Mouse (Mus musculus): Measurements from ENCODE around the gene Fetub. TPM values are rescaled to one million over a fixed set of nuclear protein-coding genes. Genes with fewer than 3 reads are reported as not detected.

Fetub gene
- 0.19 TPM in 1 of 2 replicates, not detected in the other for polyA plus RNA-seq (2014; fragmentation: Nextera tagmentation; extraction: Ambion mirVana)

DNA sequence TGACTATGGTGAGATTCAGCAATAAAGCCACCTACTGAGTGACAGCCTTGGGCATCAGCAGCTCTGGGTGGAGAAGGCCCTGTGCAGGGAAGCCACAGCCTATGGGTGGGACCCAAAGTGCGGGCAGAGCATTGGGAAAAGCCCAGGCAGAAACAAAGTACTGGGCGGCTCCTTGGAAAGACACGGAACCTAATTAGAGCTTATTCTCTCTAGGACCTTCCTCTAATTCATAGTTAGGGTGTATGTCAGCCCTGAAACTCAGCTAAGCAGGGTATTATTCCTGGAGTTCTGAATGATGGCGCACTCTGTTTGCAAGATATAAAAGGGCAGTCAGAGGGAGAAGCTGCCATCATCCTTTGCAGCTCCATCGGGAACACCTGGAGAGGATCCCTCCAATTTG is at the start of gene Fetub:
Fetub (plus strand) TSS at position 301 of the 400 bp plus-strand sequence.
- ATAC-seq (replicated peaks; ENCODE audit: insufficient number of reproducible peaks, low FRiP score, low TSS enrichment) = no peak
- no peak within 1 kb of the TSS for H3K4me3 ChIP-seq (ENCODE audit: low read depth, low read length)
- no peaks in the 10 kb centered on the region for H3K4me1 ChIP-seq (ENCODE audit: control insufficient read depth, insufficient read depth, low read length)
- no peak within 1 kb of the TSS for H3K4me2 ChIP-seq
- no peaks in the 10 kb centered on the region for H3K9me3 ChIP-seq (replicated peaks; ENCODE audit: control insufficient read depth, low read length)
- no peaks in the 10 kb centered on the region for H3K36me3 ChIP-seq (ENCODE audit: control insufficient read depth, insufficient read depth, low read length)
- no peak within 1 kb of the TSS for H3K9ac ChIP-seq (ENCODE audit: low read depth, low read length)
- no peaks in the 10 kb centered on the region for H3K27me3 ChIP-seq (ENCODE audit: control insufficient read depth, insufficient read depth, low read length)
- no peak within 1 kb of the TSS for H3K27ac ChIP-seq (ENCODE audit: low read depth, low read length)
- 82% methylated on average over 5 of the region's 5 CpGs for WGBS (ENCODE audit: insufficient replicate concordance)

DNA sequence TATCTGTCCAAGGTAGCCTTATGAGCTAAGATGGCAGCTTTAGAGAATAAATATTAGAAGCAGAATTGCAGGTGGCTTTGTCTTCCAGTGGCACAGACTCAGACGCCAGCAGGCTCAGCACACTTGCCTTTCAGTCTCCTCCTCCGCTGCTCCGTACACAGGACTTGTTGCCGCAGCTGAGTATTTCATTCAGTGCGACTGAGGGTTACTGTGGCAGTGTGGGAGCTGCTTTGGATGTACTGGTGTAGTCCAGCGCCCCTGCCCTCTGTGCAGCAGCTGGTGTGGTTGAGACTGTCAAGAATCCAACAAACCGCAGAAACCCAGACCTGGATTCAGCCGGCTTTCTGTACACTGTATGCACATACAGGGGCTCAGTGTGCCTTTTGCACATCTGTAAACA is 45.7 kb upstream of the Fetub start:
- no peak for ATAC-seq (replicated peaks; ENCODE audit: insufficient number of reproducible peaks, low FRiP score, low TSS enrichment)
- Histone ChIP-seq H3K9me3 (replicated peaks; ENCODE audit: control insufficient read depth, low read length) (no peaks in the 10 kb centered on the region), H3K27me3 (ENCODE audit: control insufficient read depth, insufficient read depth, low read length) (no peaks in the 10 kb centered on the region), H3K9ac (ENCODE audit: low read depth, low read length) (no peak overlapping the region), H3K4me1 (ENCODE audit: control insufficient read depth, insufficient read depth, low read length) (no peaks in the 10 kb centered on the region), H3K4me2 (no peak overlapping the region), H3K4me3 (ENCODE audit: low read depth, low read length) (no peak overlapping the region), H3K36me3 (ENCODE audit: control insufficient read depth, insufficient read depth, low read length) (peaks cover 21% of the 10 kb centered on the region), H3K27ac (ENCODE audit: low read depth, low read length) (no peak overlapping the region)
- 88% methylated on average over 8 of the region's 8 CpGs for WGBS (ENCODE audit: insufficient replicate concordance)

DNA sequence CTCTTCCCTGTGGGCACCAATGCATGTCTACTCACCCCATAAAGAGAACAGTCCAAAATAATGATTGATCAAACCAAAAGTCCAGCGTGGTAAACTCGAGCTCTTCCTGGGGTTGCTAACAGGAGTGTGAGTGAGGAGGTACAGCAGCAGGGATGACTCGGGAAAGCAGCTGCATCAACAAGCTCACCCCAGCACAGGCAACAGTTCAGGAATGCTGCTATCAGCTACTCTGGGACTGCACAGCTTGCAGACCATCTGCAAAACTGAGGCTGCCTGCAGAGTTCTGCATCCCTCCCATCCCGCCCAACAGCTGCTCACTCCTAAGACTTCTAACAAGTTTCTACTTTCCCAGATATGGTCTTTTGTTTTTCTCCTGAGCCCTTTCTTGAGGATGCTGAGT is 44.8 kb upstream of the Fetub start:
- Histone ChIP-seq H3K9me3 (replicated peaks; ENCODE audit: control insufficient read depth, low read length) (no peaks in the 10 kb centered on the region), H3K4me3 (ENCODE audit: low read depth, low read length) (no peak overlapping the region), H3K4me1 (ENCODE audit: control insufficient read depth, insufficient read depth, low read length) (no peaks in the 10 kb centered on the region), H3K36me3 (ENCODE audit: control insufficient read depth, insufficient read depth, low read length) (peaks cover 18% of the 10 kb centered on the region), H3K4me2 (no peak overlapping the region), H3K9ac (ENCODE audit: low read depth, low read length) (no peak overlapping the region), H3K27ac (ENCODE audit: low read depth, low read length) (no peak overlapping the region), H3K27me3 (ENCODE audit: control insufficient read depth, insufficient read depth, low read length) (no peaks in the 10 kb centered on the region)
- ATAC-seq (replicated peaks; ENCODE audit: insufficient number of reproducible peaks, low FRiP score, low TSS enrichment) = no peak
- WGBS (ENCODE audit: insufficient replicate concordance) = 58% methylated on average over 4 of the region's 4 CpGs

DNA sequence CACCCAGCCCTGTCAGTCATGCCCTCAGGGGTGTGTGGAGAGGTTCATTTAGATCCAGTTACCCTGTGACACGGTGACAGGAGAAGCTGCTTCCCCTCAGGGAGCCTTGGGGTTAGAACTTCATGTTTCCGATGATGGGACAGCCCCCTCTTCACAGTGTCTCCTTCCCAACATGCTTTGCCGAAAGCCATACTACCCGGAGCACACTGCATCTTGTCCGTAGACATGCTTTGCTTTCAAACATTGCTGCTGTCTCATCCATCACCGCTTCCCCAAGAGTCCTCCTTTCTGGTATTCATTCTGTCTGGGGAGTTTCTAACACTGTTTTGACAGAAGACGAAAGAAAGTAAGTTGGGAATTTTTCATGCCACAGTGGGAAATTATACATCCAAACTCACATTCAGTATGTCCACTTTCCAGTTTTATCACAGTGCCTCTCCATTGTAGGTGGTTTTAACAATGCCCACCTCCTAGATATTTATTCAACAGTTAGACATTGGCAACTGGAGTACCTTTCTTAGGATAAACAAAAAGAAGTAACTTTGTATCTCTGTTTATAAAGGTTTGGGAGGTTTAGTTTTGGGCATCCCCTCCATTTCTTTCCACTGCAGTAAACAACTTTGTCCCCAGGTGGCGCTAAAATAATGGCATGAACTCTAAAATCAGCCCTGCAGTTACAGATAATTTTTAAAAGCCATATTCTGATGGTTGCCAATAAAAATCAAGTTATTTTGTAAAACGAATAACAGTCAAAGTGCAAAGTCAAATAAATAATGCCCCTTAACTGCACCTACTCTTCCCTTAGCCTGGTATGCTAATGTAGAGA is 41.7 kb upstream of the Fetub start:
- Histone ChIP-seq H3K9ac (ENCODE audit: low read depth, low read length) (no peak overlapping the region), H3K4me1 (ENCODE audit: control insufficient read depth, insufficient read depth, low read length) (no peaks in the 10 kb centered on the region), H3K4me3 (ENCODE audit: low read depth, low read length) (no peak overlapping the region), H3K36me3 (ENCODE audit: control insufficient read depth, insufficient read depth, low read length) (0 out of 2 replicates have a peak, but pooled peaks cover 3% of the 10 kb centered on the region), H3K9me3 (replicated peaks; ENCODE audit: control insufficient read depth, low read length) (no peaks in the 10 kb centered on the region), H3K27ac (ENCODE audit: low read depth, low read length) (no peak overlapping the region), H3K27me3 (ENCODE audit: control insufficient read depth, insufficient read depth, low read length) (no peaks in the 10 kb centered on the region), H3K4me2 (no peak overlapping the region)
- 41% methylated on average over 9 of the region's 9 CpGs for WGBS (ENCODE audit: insufficient replicate concordance)
- no peak for ATAC-seq (replicated peaks; ENCODE audit: insufficient number of reproducible peaks, low FRiP score, low TSS enrichment)

DNA sequence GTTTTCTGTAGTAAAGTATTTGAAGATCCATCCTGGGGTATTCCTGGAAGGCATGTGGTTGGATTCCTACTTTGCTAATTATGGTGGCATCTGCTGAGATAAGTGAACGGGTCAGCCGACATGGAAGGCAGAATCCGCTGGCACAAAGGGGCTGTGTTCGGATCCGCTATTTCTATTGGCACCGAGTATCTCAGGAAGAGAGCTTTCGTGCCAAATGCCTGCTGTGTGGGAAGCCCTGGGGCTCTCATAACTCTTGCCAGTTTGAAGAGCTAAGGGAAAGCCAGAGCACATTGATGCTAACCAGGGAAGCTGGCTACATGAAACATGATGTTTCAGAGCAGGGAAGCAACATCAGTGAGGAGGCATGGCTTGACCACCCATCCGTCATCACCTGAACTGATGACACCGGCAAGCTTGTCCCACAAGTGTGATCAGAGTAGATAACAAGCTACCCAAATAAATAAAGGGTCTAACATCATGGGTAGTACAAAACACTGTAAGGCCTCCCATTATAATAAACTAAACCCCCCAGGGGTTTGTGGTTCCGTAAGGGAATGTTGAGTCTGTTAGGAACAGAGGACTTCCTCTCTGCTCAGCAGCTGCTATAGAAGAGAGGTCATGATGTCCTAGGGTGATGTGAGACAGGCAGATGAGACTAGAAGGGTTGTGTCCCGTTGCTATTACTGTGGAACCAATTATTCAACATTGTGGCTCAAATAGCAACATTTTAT is 40.3 kb upstream of the Fetub start:
- no peaks in the 10 kb centered on the region for H3K9me3 ChIP-seq (replicated peaks; ENCODE audit: control insufficient read depth, low read length)
- WGBS (ENCODE audit: insufficient replicate concordance) = 73% methylated on average over 11 of the region's 11 CpGs
- no peak overlapping the region for H3K4me3 ChIP-seq (ENCODE audit: low read depth, low read length)
- H3K36me3 ChIP-seq (ENCODE audit: control insufficient read depth, insufficient read depth, low read length) = no peaks in the 10 kb centered on the region
- no peaks in the 10 kb centered on the region for H3K4me1 ChIP-seq (ENCODE audit: control insufficient read depth, insufficient read depth, low read length)
- H3K9ac ChIP-seq (ENCODE audit: low read depth, low read length) = no peak overlapping the region
- no peak for ATAC-seq (replicated peaks; ENCODE audit: insufficient number of reproducible peaks, low FRiP score, low TSS enrichment)
- H3K4me2 ChIP-seq = no peak overlapping the region
- H3K27ac ChIP-seq (ENCODE audit: low read depth, low read length) = no peak overlapping the region
- no peaks in the 10 kb centered on the region for H3K27me3 ChIP-seq (ENCODE audit: control insufficient read depth, insufficient read depth, low read length)

DNA sequence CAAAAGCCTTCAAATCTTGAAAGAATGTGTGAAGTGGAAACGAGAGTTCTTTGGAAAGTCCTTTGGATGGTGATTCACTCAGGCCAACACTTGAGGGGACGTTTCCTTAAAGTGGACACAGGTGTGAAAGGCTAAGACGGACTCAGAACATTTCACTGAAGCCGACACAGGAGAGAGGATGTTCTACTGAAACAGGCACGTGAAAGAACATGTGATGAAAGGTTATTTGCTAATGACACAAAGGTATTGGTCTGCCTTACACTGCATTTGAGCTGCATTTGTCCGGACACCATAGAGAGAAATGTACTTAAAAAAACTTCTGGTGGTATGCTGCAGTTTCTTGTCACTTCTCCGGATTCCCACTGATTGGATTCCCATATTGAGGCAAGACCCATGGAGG is 39.4 kb upstream of the Fetub start:
- WGBS (ENCODE audit: insufficient replicate concordance) = 71% methylated on average over 7 of the region's 7 CpGs
- ATAC-seq (replicated peaks; ENCODE audit: insufficient number of reproducible peaks, low FRiP score, low TSS enrichment) = no peak

DNA sequence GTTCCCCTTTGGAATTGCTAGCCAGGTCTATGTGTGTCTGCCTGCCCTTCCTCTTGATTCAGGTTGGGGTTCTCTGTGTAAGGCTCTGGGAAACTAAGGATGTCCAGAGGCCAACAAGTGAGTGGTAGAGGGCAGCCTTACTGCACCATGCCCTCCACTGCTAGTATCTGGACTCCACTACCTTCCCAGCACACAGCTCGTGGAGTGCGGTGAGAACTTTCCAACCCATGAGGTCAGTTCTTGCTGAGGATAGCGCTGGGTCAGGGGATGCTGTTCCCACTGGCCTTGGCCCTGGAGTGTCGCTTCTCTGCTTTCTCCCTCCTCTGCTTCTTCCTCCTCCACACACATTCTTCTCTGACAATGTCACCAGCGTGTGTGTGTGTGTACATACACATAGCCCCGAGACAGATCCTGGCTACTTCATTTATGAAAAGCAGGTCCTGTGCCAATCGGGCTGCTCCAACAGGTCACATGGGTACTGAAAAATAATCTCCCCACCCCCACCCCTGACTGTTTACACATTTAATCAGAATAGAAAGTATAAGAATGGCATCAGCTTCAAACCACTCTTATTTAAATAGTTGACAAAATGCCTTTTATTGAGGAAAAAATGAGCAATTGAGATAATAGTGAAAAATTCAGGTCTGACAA is 38.1 kb upstream of the Fetub start:
- ATAC-seq (replicated peaks; ENCODE audit: insufficient number of reproducible peaks, low FRiP score, low TSS enrichment) = no peak
- no peaks in the 10 kb centered on the region for H3K9me3 ChIP-seq (replicated peaks; ENCODE audit: control insufficient read depth, low read length)
- no peak overlapping the region for H3K4me2 ChIP-seq
- 70% methylated on average over 7 of the region's 7 CpGs for WGBS (ENCODE audit: insufficient replicate concordance)
- H3K4me3 ChIP-seq (ENCODE audit: low read depth, low read length) = no peak overlapping the region
- no peaks in the 10 kb centered on the region for H3K36me3 ChIP-seq (ENCODE audit: control insufficient read depth, insufficient read depth, low read length)
- H3K4me1 ChIP-seq (ENCODE audit: control insufficient read depth, insufficient read depth, low read length) = no peaks in the 10 kb centered on the region
- no peak overlapping the region for H3K27ac ChIP-seq (ENCODE audit: low read depth, low read length)
- H3K9ac ChIP-seq (ENCODE audit: low read depth, low read length) = no peak overlapping the region
- H3K27me3 ChIP-seq (ENCODE audit: control insufficient read depth, insufficient read depth, low read length) = no peaks in the 10 kb centered on the region

More for the DNA sequence above, 39.4 kb upstream of the Fetub start:
- Histone ChIP-seq H3K4me1 (ENCODE audit: control insufficient read depth, insufficient read depth, low read length) (no peaks in the 10 kb centered on the region), H3K9me3 (replicated peaks; ENCODE audit: control insufficient read depth, low read length) (no peaks in the 10 kb centered on the region), H3K27ac (ENCODE audit: low read depth, low read length) (no peak overlapping the region), H3K9ac (ENCODE audit: low read depth, low read length) (no peak overlapping the region), H3K27me3 (ENCODE audit: control insufficient read depth, insufficient read depth, low read length) (no peaks in the 10 kb centered on the region), H3K4me3 (ENCODE audit: low read depth, low read length) (no peak overlapping the region), H3K36me3 (ENCODE audit: control insufficient read depth, insufficient read depth, low read length) (no peaks in the 10 kb centered on the region), H3K4me2 (no peak overlapping the region)

DNA sequence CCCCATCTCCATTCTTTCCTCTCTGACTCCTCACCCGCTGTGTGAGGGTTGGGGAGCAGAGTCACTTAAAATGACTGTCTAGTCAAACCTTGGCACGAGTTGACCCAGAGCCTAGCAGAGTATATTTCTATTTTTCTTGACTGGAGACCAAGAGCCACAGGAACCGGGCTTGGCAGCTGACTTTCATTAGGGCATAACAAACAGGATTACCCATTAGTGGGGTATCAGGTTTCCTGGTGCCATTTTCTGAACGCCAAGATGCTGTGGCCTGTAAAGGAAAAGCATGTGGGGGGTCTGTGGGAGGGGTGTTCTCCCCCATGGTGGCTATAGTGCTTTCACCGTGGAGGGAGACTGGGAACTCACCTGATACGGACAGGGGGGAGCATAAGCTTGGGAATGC is 37.2 kb upstream of the Fetub start:
- Histone ChIP-seq H3K9me3 (replicated peaks; ENCODE audit: control insufficient read depth, low read length) (no peaks in the 10 kb centered on the region), H3K27ac (ENCODE audit: low read depth, low read length) (no peak overlapping the region), H3K36me3 (ENCODE audit: control insufficient read depth, insufficient read depth, low read length) (no peaks in the 10 kb centered on the region), H3K9ac (ENCODE audit: low read depth, low read length) (no peak overlapping the region), H3K4me3 (ENCODE audit: low read depth, low read length) (no peak overlapping the region), H3K4me1 (ENCODE audit: control insufficient read depth, insufficient read depth, low read length) (no peaks in the 10 kb centered on the region), H3K27me3 (ENCODE audit: control insufficient read depth, insufficient read depth, low read length) (no peaks in the 10 kb centered on the region), H3K4me2 (no peak overlapping the region)
- WGBS (ENCODE audit: insufficient replicate concordance) = 24% methylated on average over 6 of the region's 6 CpGs
- no peak for ATAC-seq (replicated peaks; ENCODE audit: insufficient number of reproducible peaks, low FRiP score, low TSS enrichment)

Data from heart, embryonic 11.5 days (tissue).